Mouse (Mus musculus) heart, embryonic 13.5 days (tissue): ENCODE measurements around the gene Pabpc4. TPM values are rescaled to one million over a fixed set of nuclear protein-coding genes. Genes with fewer than 3 reads are reported as not detected.
A peak's percentile ranks its signal among the peaks of the same experiment; 100 is the strongest.

Source experiments
- ATAC-seq: fragments of 200-750 bp; cut with Nextera tagmentation; 2 replicates; pipeline ENCODE4 v1.8.0; 2017; ENCODE audit warnings: moderate TSS enrichment; ENCODE audit not compliant: insufficient number of reproducible peaks, low FRiP score, low TSS enrichment; ENCODE audit errors: extremely low read depth
- H3K27ac ChIP-seq: fragments of 300-500 bp; sonication (generic); replicated peaks from 2 replicates; pipeline ENCODE4 v1.5.1; 2015; ENCODE audit warnings: moderate library complexity, mild to moderate bottlenecking, inconsistent platforms
- H3K27me3 ChIP-seq: fragments of 300-500 bp; sonication (generic); replicated peaks from 2 replicates; pipeline ENCODE4 v1.6.1; 2015; ENCODE audit warnings: mild to moderate bottlenecking, inconsistent platforms
- H3K36me3 ChIP-seq: fragments of 300-500 bp; sonication (generic); 2 replicates; pipeline ENCODE4 v1.6.1; 2015; ENCODE audit warnings: mild to moderate bottlenecking, inconsistent platforms
- H3K4me1 ChIP-seq: fragments of 300-500 bp; sonication (generic); 2 replicates; pipeline ENCODE4 v1.6.1; 2015; ENCODE audit warnings: inconsistent platforms
- H3K4me2 ChIP-seq: fragments of 300-500 bp; sonication (generic); 2 replicates; pipeline ENCODE4 v1.6.1; 2015; ENCODE audit warnings: inconsistent platforms, mild to moderate bottlenecking, moderate library complexity
- H3K4me3 ChIP-seq: fragments of 300-500 bp; sonication (generic); 2 replicates; pipeline ENCODE4 v1.5.1; 2015; ENCODE audit warnings: moderate library complexity, mild to moderate bottlenecking, inconsistent platforms
- H3K9ac ChIP-seq: fragments of 300-500 bp; sonication (generic); 2 replicates; pipeline ENCODE4 v1.6.1; 2015; ENCODE audit warnings: inconsistent platforms, mild to moderate bottlenecking, moderate library complexity
- H3K9me3 ChIP-seq: fragments of 300-500 bp; sonication (generic); 2 replicates; pipeline ENCODE4 v1.6.1; 2016; ENCODE audit warnings: inconsistent platforms
- WGBS: fragments of 180-500 bp; shearing (Covaris S2); methylation state at CpG from one replicate; pipeline ENCODE4 v1.1.7; 2015; ENCODE audit warnings: mixed read lengths; 5-methylcytosine and 5-hydroxymethylcytosine counted together
- polyA plus RNA-seq: library from polyadenylated mRNA; unstranded; fragments of >200 nt; fragmentation: Nextera tagmentation; extraction: Ambion mirVana; gene quantifications from 2 replicates; pipeline ENCODE4 v1.2.1, GENCODE M21; 2015

Pabpc4 gene
- polyA plus RNA-seq, result 52.0 and 56.4 TPM in 2 replicates

DNA sequence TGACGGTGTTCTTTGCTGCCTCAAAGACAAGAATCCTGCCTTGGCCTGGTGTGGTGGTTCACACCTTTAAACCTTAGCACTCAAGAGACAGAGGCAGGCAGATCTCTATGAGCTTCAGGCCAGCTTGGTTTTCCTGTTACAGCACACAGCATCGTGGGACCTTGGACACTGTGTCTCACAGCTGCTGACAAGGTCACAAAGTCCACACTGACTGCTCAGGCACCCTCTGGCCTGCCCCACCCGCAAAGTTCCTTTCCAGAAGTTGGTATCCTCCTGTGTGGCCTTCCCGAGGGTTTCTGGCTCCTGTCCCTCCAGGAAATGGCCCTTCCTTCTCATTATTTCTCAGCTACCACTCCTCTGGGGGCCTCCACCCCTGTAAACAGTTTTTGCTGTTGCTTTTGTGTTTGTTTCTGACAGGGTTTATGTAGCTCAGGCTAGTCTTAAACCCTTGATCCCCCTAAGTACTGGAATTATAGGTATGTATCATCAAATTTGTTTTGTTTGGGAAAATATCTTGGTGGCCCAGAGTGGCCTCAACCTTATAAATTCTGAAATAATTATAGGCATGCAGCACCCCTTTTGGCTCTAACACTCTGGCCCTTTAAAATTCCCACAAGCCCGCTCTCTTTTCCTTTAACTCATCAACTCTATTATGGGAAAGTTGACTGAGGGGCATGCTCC lies at the start of gene Pabpc4:
Gene Pabpc4 (plus strand): TSS at position 631 of the 681 bp plus-strand sequence.
- H3K4me1 ChIP-seq, result peaks cover 14% of the 10 kb centered on the region
- H3K36me3 ChIP-seq, result no peaks in the 10 kb centered on the region
- H3K4me2 ChIP-seq, result no peak within 1 kb of the TSS
- H3K4me3 ChIP-seq, result no peak within 1 kb of the TSS
- no peak for ATAC-seq
- H3K27me3 ChIP-seq, result no peaks in the 10 kb centered on the region
- no peaks in the 10 kb centered on the region for H3K9me3 ChIP-seq
- no peak within 1 kb of the TSS for H3K27ac ChIP-seq
- no peak within 1 kb of the TSS for H3K9ac ChIP-seq
- 63% methylated on average over 5 of the region's 5 CpGs for WGBS

GRCm38 (mm10) chr4:123213975-123214374 lies 48.2 kb upstream of the Pabpc4 start:
- no peaks in the 10 kb centered on the region for H3K4me1 ChIP-seq
- no peak for ATAC-seq
- H3K36me3 ChIP-seq, result no peaks in the 10 kb centered on the region
- H3K27me3 ChIP-seq, result peaks cover 83% of the 10 kb centered on the region
- H3K9ac ChIP-seq, result no peak overlapping the region
- no peak overlapping the region for H3K27ac ChIP-seq
- H3K4me2 ChIP-seq, result no peak overlapping the region
- 84% methylated on average over 9 of the region's 9 CpGs for WGBS
- H3K9me3 ChIP-seq, result no peaks in the 10 kb centered on the region
- H3K4me3 ChIP-seq, result no peak overlapping the region

- ATAC-seq, result no peak
- no peaks in the 10 kb centered on the region for H3K36me3 ChIP-seq
- H3K27ac ChIP-seq, result no peak overlapping the region
- no peaks in the 10 kb centered on the region for H3K9me3 ChIP-seq
- WGBS, result 73% methylated on average over 1 of the region's 1 CpGs
- H3K4me1 ChIP-seq, result peaks cover 5% of the 10 kb centered on the region; the same call in 1 of the 2 replicates
- no peak overlapping the region for H3K4me3 ChIP-seq
- H3K27me3 ChIP-seq, result peaks cover 79% of the 10 kb centered on the region
- H3K9ac ChIP-seq, result no peak overlapping the region
- H3K4me2 ChIP-seq, result no peak overlapping the region
Measured at GRCm38 (mm10) chr4:123215367-123215766, 46.8 kb upstream of the Pabpc4 start.

- Histone ChIP-seq H3K4me3 (no peak overlapping the region), H3K4me2 (no peak overlapping the region), H3K27ac (no peak overlapping the region), H3K9ac (no peak overlapping the region), H3K27me3 (peaks cover 71% of the 10 kb centered on the region), H3K36me3 (no peaks in the 10 kb centered on the region), H3K4me1 (peaks cover 10% of the 10 kb centered on the region; the same call in 1 of the 2 replicates), H3K9me3 (no peaks in the 10 kb centered on the region)
- 23% methylated on average over 1 of the region's 1 CpGs for WGBS
- no peak for ATAC-seq
Measured at GRCm38 (mm10) chr4:123216782-123217181, 45.4 kb upstream of the Pabpc4 start.

- H3K9me3 ChIP-seq, result no peaks in the 10 kb centered on the region
- no peaks in the 10 kb centered on the region for H3K36me3 ChIP-seq
- no peak overlapping the region for H3K4me2 ChIP-seq
- H3K4me3 ChIP-seq, result no peak overlapping the region
- peaks cover 14% of the 10 kb centered on the region for H3K4me1 ChIP-seq
- H3K27me3 ChIP-seq, result peaks cover 41% of the 10 kb centered on the region
- H3K27ac ChIP-seq, result no peak overlapping the region
- no peak overlapping the region for H3K9ac ChIP-seq
- no peak for ATAC-seq
- WGBS, result 66% methylated on average over 15 of the region's 15 CpGs
Measured at GRCm38 (mm10) chr4:123219720-123220357, 42.3 kb upstream of the Pabpc4 start.

DNA sequence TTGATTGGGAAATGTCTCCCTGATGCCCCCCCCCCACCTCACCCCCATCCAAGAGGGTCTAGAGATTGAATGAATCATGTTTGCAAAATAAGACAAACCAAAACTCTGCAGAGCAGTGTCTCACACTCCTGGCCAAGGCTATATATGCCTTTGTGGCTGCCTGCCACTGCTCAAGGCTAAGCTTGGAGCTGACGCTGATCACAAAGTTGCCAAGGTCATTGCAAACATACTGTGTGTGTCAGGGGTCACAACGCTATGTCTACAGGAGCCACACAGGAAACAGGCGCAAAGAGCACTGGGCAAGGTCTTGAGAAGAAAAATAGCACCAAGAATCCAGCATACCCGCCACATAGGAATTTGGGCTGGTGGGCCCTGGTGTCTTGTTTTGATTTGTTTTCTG lies 41.5 kb upstream of the Pabpc4 start:
- Histone ChIP-seq H3K4me1 (peaks cover 20% of the 10 kb centered on the region), H3K4me2 (no peak overlapping the region), H3K27me3 (peaks cover 33% of the 10 kb centered on the region), H3K9me3 (no peaks in the 10 kb centered on the region), H3K9ac (no peak overlapping the region), H3K36me3 (no peaks in the 10 kb centered on the region), H3K27ac (no peak overlapping the region), H3K4me3 (no peak overlapping the region)
- 57% methylated on average over 4 of the region's 4 CpGs for WGBS
- no peak for ATAC-seq

- Histone ChIP-seq H3K9ac (no peak overlapping the region), H3K4me1 (peaks cover 47% of the 10 kb centered on the region), H3K4me3 (no peak overlapping the region), H3K4me2 (no peak overlapping the region), H3K36me3 (no peaks in the 10 kb centered on the region), H3K27me3 (peaks cover 13% of the 10 kb centered on the region), H3K27ac (no peak overlapping the region), H3K9me3 (no peaks in the 10 kb centered on the region)
- WGBS, result 52% methylated on average over 3 of the region's 3 CpGs
- no peak for ATAC-seq
Measured at GRCm38 (mm10) chr4:123223309-123223708, 38.8 kb upstream of the Pabpc4 start.

- H3K4me3 ChIP-seq, result no peak overlapping the region
- peak overlapping the region; percentile 50 for H3K27ac ChIP-seq
- no peak overlapping the region for H3K4me2 ChIP-seq
- peaks cover 49% of the 10 kb centered on the region for H3K4me1 ChIP-seq
- H3K9me3 ChIP-seq, result no peaks in the 10 kb centered on the region
- 35% methylated on average over 10 of the region's 10 CpGs for WGBS
- H3K9ac ChIP-seq, result peak overlapping the region; percentile 52
- ATAC-seq, result no peak
- no peaks in the 10 kb centered on the region for H3K36me3 ChIP-seq
- H3K27me3 ChIP-seq, result 0 out of 2 replicates have a peak, but pooled peaks cover 5% of the 10 kb centered on the region
Measured at GRCm38 (mm10) chr4:123225718-123226403, 36.3 kb upstream of the Pabpc4 start.

DNA sequence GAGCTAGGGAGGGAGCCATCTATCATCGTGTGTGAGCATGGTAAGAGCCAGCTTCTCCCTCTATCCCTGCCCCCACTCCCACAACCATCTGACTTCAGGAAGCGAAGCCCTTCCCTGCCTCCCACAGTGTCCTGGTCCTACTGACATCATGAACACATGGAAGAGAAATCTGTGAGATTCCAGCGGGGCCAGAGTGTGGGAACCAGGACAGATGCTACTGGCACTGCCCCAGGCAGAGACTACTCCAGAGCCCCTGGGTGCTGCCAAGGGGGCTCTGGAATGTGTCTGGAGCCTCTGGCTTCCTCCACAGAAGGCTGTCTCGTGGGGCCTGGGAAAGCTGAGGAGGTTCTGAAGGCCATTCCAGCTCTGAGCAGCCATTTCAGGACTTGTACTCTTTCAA lies 34.4 kb upstream of the Pabpc4 start:
- 16% methylated on average over 4 of the region's 4 CpGs for WGBS
- Histone ChIP-seq H3K27ac (peak overlapping the region; percentile 76), H3K4me2 (no peak overlapping the region), H3K4me3 (no peak overlapping the region), H3K9ac (0 out of 2 replicates have a peak overlapping the region, but pooled peaks have one; percentile 16), H3K4me1 (peaks cover 51% of the 10 kb centered on the region), H3K9me3 (no peaks in the 10 kb centered on the region), H3K36me3 (no peaks in the 10 kb centered on the region), H3K27me3 (peaks cover 14% of the 10 kb centered on the region)
- 0 out of 2 replicates have a peak, but pooled peaks have one; percentile 14 for ATAC-seq

DNA sequence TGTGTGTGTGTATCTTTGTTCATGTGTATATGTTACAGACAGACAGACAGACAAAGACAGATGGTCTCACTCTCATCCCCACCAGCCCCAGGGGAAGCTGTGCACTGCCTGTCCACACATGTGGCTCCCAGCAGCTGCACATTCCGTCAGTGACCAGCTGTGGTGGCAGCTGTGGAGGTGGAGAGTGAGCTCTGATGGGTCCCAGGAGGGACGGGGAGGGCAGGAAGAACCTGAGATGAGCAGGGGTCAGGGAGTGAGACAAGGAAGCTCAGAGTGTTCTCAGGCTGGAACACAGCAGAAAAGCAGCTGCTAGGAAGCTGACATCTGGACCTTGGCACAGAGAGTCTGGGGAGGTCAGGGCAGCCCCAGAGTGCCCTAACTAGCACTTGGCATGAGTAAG lies 33.9 kb upstream of the Pabpc4 start:
- Histone ChIP-seq H3K9me3 (no peaks in the 10 kb centered on the region), H3K27me3 (peaks cover 19% of the 10 kb centered on the region), H3K4me1 (peaks cover 57% of the 10 kb centered on the region), H3K4me2 (no peak overlapping the region), H3K4me3 (no peak overlapping the region), H3K36me3 (no peaks in the 10 kb centered on the region), H3K27ac (peak overlapping the region; percentile 76), H3K9ac (no peak overlapping the region; the same call in 1 of the 2 replicates)
- 27% methylated on average over 2 of the region's 2 CpGs for WGBS
- no peak for ATAC-seq

DNA sequence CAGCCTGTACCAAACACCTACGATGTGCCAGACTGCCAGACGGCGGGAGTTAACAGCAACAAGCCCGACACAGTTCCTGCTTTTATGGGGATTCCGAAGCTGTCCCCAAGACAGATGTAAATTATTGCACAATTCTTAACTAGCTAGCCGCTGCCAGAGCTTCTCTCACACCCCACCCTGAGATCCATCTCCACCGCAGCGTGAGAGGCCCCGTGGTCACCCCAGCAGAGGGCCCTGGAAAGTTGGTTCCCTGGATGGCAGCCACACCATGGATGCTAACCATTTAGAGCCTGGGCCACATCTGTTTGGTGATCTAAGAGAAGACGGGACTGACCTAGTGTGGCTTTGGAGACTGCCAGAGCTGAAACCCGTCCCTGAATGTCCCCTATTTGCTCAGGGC lies 33.0 kb upstream of the Pabpc4 start:
- no peaks in the 10 kb centered on the region for H3K36me3 ChIP-seq
- 67% methylated on average over 11 of the region's 11 CpGs for WGBS
- H3K4me1 ChIP-seq, result peaks cover 66% of the 10 kb centered on the region

More for the DNA sequence above, 33.0 kb upstream of the Pabpc4 start:
- ATAC-seq, result no peak
- Histone ChIP-seq H3K9ac (no peak overlapping the region), H3K4me3 (no peak overlapping the region), H3K27ac (no peak overlapping the region), H3K27me3 (peaks cover 24% of the 10 kb centered on the region), H3K4me2 (no peak overlapping the region), H3K9me3 (no peaks in the 10 kb centered on the region)
